Mouse (Mus musculus) liver, postnatal 0 days (tissue): ENCODE data around the gene Nkx3-2.

Source experiments
- CTCF ChIP-seq: sonication (generic); IDR thresholded peaks from 2 replicates; pipeline ENCODE4 v1.5.1; 2016; ENCODE audit warnings: antibody characterized with exemption, low read depth
- EP300 ChIP-seq: IDR thresholded peaks from 2 replicates; pipeline ENCODE4 v1.6.1; 2016; ENCODE audit warnings: antibody characterized with exemption, low read depth, mild to moderate bottlenecking

DNA sequence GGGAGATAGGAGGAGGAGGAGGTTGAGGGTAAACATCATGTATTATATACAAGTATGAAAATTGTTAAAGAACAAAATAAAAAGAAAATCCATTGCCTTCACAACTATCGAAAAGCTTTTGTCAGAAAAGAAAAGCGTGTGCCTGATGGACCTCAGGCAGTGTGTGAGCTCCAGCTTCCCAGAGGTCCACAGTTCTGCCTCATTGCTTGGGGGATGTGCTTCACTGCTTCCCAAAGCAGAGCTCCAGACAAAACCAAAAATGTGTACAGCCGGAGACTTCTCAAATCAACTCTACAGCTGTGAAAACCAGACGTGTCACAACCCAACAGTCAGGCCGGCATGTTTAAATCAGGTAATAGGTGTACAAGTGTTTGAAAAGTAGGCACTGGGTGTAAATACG lies 38.7 kb downstream of the Nkx3-2 start:
- TF ChIP-seq CTCF: no peak
- no peak for TF ChIP-seq EP300
